Mouse (Mus musculus) gastrocnemius, postnatal 14 days (tissue): ENCODE measurements around the gene Ift43. TPM values are rescaled to one million over a fixed set of nuclear protein-coding genes. Genes with fewer than 3 reads are reported as not detected.

Source experiments
- DNase-seq: peaks from one replicate; pipeline ENCODE4 v3.0.0; 2021; ENCODE audit warnings: mixed read lengths
- intact Hi-C: fragments of 180-260 bp; cut with DNase I; formaldehyde crosslinking; loops from one replicate; pipeline ENCODE4 v1.15.1; 2025; ENCODE audit warnings: low total_unique reads
- total RNA-seq, 2 experiments: library from RNA; stranded (reverse); gene quantifications; 2 replicates each; pipeline ENCODE4 v1.2.3; 2021

The Ift43 gene
- total RNA-seq, 2 experiments from 2014 or later = 11.9 to 13.4 TPM

GRCm38 (mm10) chr12:86203443-86204057 is 121.2 kb downstream of the Ift43 start:
- intact Hi-C loops = no loop called here
- DNase-seq = no peak

- DNase-seq = no peak
- intact Hi-C loops = no loop called here
These were observed 128.8 kb downstream of the Ift43 start for GRCm38 (mm10) chr12:86211099-86211520.

Other genes with a start within 250 kb of the Ift43 start
- gene Tgfb3, start 3.5 kb upstream of the Ift43 start, total RNA-seq = 10 to 100 TPM; 25.6 to 31.7 TPM
- gene Gpatch2l, start 159.3 kb downstream of the Ift43 start, total RNA-seq = 10 to 100 TPM; 10.1 to 11.6 TPM